Mouse (Mus musculus) ovary, postnatal 10 days (tissue): ENCODE measurements around the gene Tbx1.

Experiments
- DNase-seq: peaks from one replicate; pipeline ENCODE4 v3.0.0; 2022; ENCODE audit warnings: low spot score

Gene Tbx1

DNA sequence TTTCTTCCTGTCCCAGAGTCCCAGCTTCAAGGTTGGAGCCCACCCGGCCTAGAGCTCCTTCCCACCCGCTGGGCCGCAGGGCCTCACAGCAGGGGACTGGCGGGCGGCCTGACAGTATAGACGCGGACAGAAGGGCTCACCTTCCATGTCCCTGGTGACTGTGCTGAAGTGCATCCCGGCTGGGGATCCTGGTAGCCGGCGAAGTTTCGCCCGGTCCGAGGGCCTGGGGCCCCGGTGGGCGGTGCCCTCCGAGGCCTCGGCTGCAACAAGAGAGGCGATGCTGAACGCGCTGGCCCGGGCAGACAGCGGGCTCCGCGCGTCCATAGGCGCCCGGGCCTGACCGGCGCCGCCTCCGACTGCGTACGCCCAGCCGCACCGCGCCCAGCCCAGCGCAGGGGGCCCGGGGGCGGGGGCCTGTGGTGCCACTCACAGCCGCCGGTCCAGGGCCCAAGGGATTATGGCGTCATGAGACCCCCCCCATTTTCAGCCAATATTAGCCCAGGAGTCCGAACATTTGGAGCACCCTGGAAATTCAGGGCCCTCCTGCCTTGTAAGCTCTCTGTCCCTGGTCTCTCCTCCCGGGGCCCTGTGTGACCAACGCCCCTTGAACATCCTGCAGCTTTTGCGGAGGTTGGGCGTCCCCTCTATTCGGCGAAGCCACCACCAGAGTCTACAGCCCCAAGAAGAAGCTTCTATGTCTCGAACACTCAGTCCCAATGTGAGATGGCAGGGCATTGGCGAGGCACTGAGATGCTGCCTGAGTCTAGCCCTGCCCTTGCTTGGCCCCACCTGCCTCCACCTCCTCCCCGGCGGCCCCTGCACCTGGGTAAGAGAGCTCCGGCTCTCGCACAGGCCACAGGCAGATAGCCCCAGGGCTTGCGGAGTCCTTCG lies 2.4 kb downstream of the Tbx1 start:
- no peak for DNase-seq

- DNase-seq: no peak
These were observed 3.4 kb downstream of the Tbx1 start for GRCm38 (mm10) chr16:18586906-18587546.

DNA sequence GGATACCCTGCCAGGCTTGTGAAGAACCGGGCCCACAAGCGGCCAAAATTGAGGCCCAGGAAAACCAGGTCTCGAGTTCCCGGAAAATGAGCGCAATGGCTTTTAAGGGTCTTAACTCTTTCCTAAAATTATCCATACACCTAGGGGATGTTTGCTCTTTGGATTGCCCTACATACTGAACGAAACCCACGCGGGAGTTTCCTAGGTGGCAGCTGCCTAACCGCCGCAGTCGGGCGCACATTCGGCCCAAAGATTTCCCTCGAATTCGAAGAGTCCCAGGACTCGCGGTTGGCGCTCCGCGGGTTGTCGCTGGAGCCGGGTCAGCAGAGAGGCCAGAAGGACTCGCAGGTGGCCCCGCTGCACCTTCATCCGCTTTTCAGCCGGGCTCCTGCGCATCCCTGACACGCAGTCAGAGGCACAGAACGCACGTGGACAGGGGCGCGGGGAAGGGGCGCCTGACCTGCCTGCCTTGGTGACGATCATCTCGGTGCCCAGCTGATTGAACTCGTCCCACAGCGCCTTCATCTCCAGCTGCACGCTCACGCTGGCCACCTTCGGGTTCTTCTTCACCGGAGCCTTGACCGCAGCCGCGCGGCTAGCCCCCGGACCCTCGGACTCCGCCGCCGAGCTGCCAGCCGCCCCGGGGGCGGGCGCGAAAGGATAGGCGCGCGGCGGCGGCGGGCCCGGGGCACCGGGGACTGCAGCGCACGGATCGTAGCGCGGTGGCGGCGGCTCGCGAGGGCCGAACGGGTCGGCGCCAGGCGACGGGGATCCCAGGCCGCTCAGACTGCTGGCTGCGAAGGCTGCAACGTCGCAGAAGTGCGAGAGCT lies 4.2 kb downstream of the Tbx1 start:
- no peak for DNase-seq

DNA sequence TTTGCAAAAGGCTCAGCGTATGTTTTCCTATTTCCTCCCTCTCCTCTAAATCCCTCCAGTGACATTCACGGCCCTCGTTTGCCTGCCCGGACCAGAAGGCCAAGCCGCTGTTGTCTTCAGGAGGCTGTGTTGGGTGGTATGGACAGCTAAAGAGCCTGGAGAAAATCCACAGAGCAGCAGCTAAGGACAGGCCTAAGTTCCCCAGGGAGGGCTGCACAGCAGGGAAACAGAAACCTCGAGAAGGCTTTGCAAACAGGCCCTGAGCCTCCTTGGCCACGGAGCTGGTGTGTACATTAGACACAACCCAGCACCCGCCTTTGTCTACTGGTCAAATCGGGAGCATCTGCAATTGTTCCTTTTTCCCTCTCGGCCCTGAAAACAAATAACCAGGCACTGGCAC lies 4.8 kb downstream of the Tbx1 start:
- DNase-seq: no peak

DNA sequence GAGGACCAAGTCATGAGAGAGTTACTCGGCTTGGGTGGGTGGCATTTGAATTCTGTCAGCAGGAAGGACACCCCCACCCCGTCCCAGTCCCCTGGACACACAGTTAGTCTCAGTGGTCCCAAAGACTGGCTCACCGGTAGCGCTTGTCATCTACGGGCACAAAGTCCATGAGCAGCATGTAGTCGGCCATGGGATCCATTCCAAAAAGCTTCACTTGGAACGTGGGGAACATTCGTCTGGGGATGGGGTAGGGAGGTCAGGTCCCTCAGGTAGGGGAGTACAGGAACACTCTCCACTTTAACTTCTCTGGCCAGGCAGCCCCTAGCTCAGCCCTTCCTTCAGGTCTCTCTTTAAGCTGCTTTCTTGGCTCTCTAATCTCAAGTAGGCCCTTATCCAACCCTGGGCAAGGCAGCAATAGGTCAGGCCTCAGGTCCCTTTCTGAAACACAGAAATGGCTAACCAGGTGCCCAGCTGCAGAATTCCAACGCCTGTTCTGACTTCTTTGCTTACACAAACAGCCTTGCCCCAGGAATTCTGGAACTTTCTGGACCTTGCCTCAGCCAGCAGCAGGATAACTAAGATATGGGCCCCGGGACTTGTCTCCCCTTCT lies 5.5 kb downstream of the Tbx1 start:
- no peak for DNase-seq

DNA sequence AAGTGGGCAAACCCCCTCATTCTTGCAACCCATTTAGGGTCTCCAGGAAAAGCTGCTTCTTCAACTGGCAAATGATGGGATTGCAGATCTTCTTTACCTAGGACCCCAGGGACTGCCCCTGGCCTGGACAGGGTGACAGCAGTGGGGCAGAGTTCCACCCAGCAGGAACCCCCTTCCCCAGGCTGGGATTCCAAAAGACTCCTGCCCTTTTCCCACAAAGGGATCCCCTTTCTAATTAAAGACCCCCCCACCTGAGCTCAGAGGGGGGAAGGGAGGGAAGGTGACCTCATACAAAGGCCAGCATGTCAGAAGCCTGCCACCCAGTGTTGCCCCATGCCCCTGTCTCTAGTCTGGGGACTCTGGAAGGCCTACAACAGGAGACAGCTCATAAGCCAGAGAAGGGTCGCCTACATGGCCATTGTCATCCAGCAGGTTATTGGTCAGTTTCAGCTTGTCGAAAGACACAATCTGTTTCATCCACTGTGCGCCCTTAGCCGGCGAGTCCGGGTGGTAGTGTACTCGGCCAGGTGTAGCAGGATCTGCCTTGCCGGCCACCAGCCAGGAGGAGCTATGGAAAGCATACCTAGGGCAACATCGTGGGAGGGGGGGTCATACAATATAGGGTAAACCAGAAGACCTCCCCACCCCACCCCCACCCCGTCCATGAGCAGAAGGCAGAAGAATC lies 6.7 kb downstream of the Tbx1 start:
- DNase-seq: no peak

- DNase-seq: no peak
These were observed 7.3 kb downstream of the Tbx1 start for GRCm38 (mm10) chr16:18583169-18583568.

- DNase-seq: no peak
These were observed 7.9 kb downstream of the Tbx1 start for GRCm38 (mm10) chr16:18582426-18583148.

DNA sequence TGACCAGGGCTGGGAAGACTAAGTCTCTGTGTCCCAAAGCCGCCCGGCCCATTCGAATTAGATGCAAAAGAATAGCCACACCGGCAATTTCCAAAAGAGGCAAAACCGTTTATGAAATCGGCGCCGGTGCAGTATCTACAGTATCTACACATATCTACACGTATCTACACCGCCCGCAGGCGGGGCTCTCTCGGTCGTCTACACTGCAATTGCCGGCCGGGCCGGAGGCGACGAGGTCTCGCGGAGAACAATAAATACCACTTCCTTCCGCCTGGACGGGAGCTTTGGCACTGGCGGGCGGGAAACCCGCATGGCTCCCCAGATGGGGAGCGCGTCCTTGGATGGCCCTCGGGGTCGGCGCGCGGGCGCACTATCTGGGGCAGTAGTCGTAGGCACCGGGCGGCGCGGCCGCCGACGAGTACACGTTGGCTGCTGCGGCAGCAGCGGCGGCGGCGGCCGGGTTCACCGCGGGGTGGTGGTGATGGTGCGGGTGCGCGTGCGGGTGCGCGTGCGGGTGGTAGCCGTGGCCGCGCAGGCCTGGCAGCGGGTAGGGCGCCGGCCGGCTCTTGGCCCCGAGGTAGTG lies 8.8 kb downstream of the Tbx1 start:
- DNase-seq: no peak

GRCm38 (mm10) chr16:18581050-18581622 lies 9.3 kb downstream of the Tbx1 start:
- no peak for DNase-seq

DNA sequence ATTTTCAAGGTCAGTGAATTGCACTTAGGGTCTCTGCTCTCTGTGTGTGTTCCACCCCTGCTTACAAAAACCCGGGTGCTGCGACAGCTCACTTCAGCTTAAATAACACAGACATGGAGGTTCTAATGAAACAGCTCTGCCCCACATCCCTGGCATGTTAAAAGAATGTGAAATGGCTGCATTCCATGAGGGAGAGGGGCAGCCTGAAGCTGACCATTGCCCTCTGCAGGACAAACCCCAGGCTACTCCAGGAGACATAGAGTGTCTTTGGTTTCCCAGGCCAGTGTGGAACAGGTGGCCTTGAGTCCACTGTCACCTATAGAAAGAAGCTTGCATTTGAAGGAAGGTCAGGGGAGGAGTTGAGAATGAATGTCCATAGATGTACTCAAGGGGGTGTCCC lies 10.1 kb downstream of the Tbx1 start:
- DNase-seq: no peak

- DNase-seq: no peak
These were observed 12.8 kb downstream of the Tbx1 start for GRCm38 (mm10) chr16:18577599-18578160.

DNA sequence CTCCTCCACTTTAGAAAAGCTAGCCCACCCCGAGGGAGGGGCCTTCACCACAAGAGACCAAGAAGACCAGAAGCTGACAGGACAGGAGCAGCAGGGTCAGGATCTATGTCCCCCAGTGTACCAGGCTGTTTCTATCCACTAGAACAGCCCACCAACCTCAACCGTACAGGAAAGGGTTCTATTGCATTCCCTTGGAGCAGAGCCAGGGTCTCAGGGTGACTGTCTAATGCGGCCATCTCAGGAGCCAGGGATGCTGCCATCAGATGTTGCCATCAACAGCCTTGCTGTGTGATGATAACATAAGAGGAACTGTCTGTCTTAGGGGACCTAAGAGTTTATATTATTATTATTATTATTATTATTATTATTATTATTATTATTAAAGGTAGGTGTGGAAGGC lies 13.4 kb downstream of the Tbx1 start:
- no peak for DNase-seq

GRCm38 (mm10) chr16:18574196-18574595 lies 16.3 kb downstream of the Tbx1 start:
- DNase-seq: no peak

DNA sequence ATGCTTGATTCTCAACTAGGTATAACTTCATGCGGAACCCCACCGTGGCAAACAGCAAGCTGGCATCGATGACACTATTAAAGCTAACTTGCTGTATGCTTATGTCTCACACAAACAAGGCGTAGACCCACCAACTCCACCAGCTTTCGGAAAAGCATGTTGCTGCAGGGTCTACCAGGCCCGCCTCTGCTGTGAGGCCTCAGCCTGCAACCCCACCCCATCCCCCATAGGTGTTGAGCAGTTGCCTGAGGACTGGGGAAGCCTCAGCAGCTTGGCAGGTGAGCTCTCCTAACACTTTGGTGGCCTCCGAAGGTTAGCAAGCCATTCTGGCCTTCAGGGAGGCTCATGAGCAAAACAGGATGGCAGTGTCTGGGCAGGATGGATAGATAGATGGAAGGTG lies 21.9 kb downstream of the Tbx1 start:
- DNase-seq: no peak

GRCm38 (mm10) chr16:18564472-18564871 lies 26.0 kb downstream of the Tbx1 start:
- no peak for DNase-seq

DNA sequence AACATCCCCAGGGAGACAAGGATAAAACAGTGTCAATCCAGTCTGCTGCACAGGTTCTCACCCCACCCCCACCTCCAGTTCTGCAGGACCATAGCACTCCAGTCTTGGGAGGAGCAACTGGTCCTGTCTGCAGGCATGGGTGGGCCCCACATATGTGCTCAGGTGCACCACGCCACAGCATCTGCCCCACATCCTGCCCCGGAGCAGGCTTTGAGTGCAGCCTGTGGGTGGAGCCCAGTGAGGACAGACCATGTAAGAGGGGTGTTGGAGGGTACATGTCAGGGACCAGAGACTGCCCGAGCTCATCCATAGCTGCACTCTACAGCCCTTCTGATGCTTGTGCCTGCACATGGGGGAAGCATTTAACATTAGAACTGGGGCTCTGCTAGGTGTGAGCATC lies 34.0 kb downstream of the Tbx1 start:
- DNase-seq: no peak

- peak; percentile 13 for DNase-seq
These were observed 35.1 kb downstream of the Tbx1 start for GRCm38 (mm10) chr16:18555235-18555935.

GRCm38 (mm10) chr16:18554721-18555120 lies 35.8 kb downstream of the Tbx1 start:
- DNase-seq: no peak
